Mouse (Mus musculus): ENCODE measurements at regions not wholly inside any gene's neighbourhood (a gene's known extent, or its start where the extent isn't known, plus 50 kb on each side); places are given as distances from the start of the nearest gene placed in this dataset.

GRCm38 (mm10) chr1:21132340-21132739 is 53.3 kb upstream of the Tram2 start:
- DNase-seq, result no peak
- intact Hi-C loops (cut with DNase I), result no loop called here

GRCm38 (mm10) chr1:21146961-21147360 is 67.9 kb upstream of the Tram2 start:
- intact Hi-C loops (cut with DNase I), result loop anchor here (5.0 kb wide), 1 partner anchor 35 kb away; no protein-coding TSS in a partner anchor
- DNase-seq, result no peak

- DNase-seq, result peak; percentile 80 to 89
- intact Hi-C loops (cut with DNase I), result loop anchor here (1.0 to 5.0 kb wide), 6 partner anchors 61 to 549 kb away; partner anchors contain the start of gene Mcm3
These were observed 56.6 kb upstream of the Tmem14a start for GRCm38 (mm10) chr1:21161742-21162141.

GRCm38 (mm10) chr1:21166287-21166733 is 52.1 kb upstream of the Tmem14a start:
- intact Hi-C loops (cut with DNase I), result loop anchor here (2.0 to 5.0 kb wide), 4 partner anchors 51 to 1101 kb away; partner anchors contain the start of gene Tmem14a
- peak; percentile 88 to 92 for DNase-seq

GRCm38 (mm10) chr1:21166762-21167161 is 51.6 kb upstream of the Tmem14a start:
- no peak for DNase-seq
- intact Hi-C loops (cut with DNase I), result loop anchor here (2.0 to 5.0 kb wide), 4 partner anchors 51 to 1101 kb away; partner anchors contain the start of gene Tmem14a
